ENCODE assay signal across 2 mouse cellular contexts in the genomic region with DNA sequence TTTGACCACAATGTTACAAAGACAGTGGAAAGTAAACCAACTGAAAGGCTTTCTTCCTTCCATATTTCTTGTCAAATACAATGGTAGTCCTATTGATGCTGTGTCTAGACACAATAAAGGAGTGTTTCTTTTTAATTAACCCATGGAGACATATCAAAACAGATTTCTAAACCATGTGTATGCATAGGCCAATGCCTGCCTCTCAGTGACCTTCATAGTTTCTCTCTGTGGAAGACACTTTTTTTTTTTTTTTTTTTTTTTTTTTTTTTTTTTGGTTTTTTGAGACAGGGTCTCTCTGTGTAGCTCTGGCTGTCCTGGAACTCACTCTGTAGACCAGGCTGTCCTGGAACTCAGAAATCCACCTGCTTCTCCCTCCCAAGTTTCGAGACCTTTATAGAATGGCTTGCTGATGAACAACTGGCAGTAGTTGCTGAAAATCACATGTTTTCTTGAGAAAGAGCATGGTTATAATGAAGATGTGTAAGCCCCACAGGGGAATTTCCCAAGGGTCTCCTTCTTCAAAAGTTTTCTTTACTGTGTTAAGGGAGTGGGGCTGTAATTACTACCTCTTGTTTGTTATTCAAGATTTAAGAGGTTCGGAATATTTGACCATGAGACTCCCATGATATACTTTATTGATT.
TF ChIP-seq lines count a peak whose summit lies in the region.

No protein-coding gene starts in this region.

TF ChIP-seq in CH12.LX, 34 proteins besides CTCF, POLR2A, EP300 and RAD21:
- TF ChIP-seq RCOR1 (conservative IDR thresholded peaks at IDR 0.05; ENCODE audit: low read depth, low read length) (0 out of 2 replicates have a peak, but pooled peaks have one; percentile 37), CHD1 (IDR thresholded peaks at IDR 0.05; ENCODE audit: low read depth, low read length) (no peak), USF2 (conservative IDR thresholded peaks at IDR 0.05; ENCODE audit: low read depth, low read length) (no peak), ZC3H11A (IDR thresholded peaks at IDR 0.05; ENCODE audit: low read depth, low read length) (no peak), ZMIZ1 (IDR thresholded peaks at IDR 0.05; ENCODE audit: low read depth, low read length) (no peak), BHLHE40 (IDR thresholded peaks at IDR 0.05; ENCODE audit: low read depth, low read length) (no peak), MXI1 (IDR thresholded peaks at IDR 0.05; ENCODE audit: low read depth, low read length) (no peak), PAX5 (IDR thresholded peaks at IDR 0.05; ENCODE audit: low read length) (no peak), UBTF (IDR thresholded peaks at IDR 0.05; ENCODE audit: low read depth, low read length) (no peak), NRF1 (IDR thresholded peaks at IDR 0.05; ENCODE audit: low read depth, low read length) (no peak), MAZ (IDR thresholded peaks at IDR 0.05; ENCODE audit: low read depth, low read length) (no peak), CHD2 (IDR thresholded peaks at IDR 0.05; ENCODE audit: low read length) (no peak), MAFK (IDR thresholded peaks at IDR 0.05; ENCODE audit: insufficient replicate concordance, low read length) (no peak), MEF2A (IDR thresholded peaks at IDR 0.05; ENCODE audit: borderline replicate concordance, low read depth, low read length) (peak; percentile 54; the same call in 1 of the 2 replicates), HCFC1 (IDR thresholded peaks at IDR 0.05; ENCODE audit: low read depth, low read length) (no peak), IRF4 (IDR thresholded peaks at IDR 0.05; ENCODE audit: low read depth, low read length) (peak; percentile 56; the same call in 1 of the 2 replicates), MYC (IDR thresholded peaks at IDR 0.05; ENCODE audit: low read depth, low read length) (peak; percentile 62; the same call in 1 of the 2 replicates), ETS1 (conservative IDR thresholded peaks at IDR 0.05; ENCODE audit: low read depth, low read length) (peak; percentile 60), ZKSCAN1 (IDR thresholded peaks at IDR 0.05; ENCODE audit: borderline replicate concordance, low read depth, low read length) (no peak), GABPA (IDR thresholded peaks at IDR 0.05; ENCODE audit: insufficient replicate concordance, low read depth, low read length) (no peak), TBP (conservative IDR thresholded peaks at IDR 0.05; ENCODE audit: low read depth, low read length) (no peak), MAX (IDR thresholded peaks at IDR 0.05; ENCODE audit: low read length) (peak; percentile 59; the same call in 1 of the 2 replicates), ZNF384 (IDR thresholded peaks at IDR 0.05; ENCODE audit: low read depth, low read length) (peak; percentile 92), TCF12 (IDR thresholded peaks at IDR 0.05; ENCODE audit: low read depth, low read length) (no peak)
TF ChIP-seq in CH12.LX: peak in this region for 7.

TF ChIP-seq in MEL, 35 proteins besides CTCF, POLR2A, EP300 and RAD21:
- TF ChIP-seq BHLHE40 (IDR thresholded peaks at IDR 0.05; ENCODE audit: borderline replicate concordance, low read depth, low read length) (no peak), SMC3 (IDR thresholded peaks at IDR 0.05; ENCODE audit: low read depth, low read length) (no peak), UBTF (IDR thresholded peaks at IDR 0.05; ENCODE audit: borderline replicate concordance, insufficient read depth, low read depth, low read length) (no peak), SIN3A (IDR thresholded peaks at IDR 0.05; ENCODE audit: low read length) (no peak), POLR2AphosphoS2 (IDR thresholded peaks at IDR 0.05; ENCODE audit: low read length) (peak; percentile 35; the same call in 1 of the 2 replicates), ZC3H11A (IDR thresholded peaks at IDR 0.05; ENCODE audit: low read depth, low read length) (no peak), E2F4 (IDR thresholded peaks at IDR 0.05; ENCODE audit: borderline replicate concordance, low read depth, low read length) (no peak), NELFE (IDR thresholded peaks at IDR 0.05; ENCODE audit: low read depth, low read length) (no peak), ZNF384 (IDR thresholded peaks at IDR 0.05; ENCODE audit: low read depth, low read length) (peak; percentile 71)
